9 mouse cellular contexts compared by ENCODE assay signal in genomic region chr5:66745996-66746681, GRCm38 (mm10). TPM values are rescaled to one million over a fixed set of nuclear protein-coding genes. Genes with fewer than 3 reads are reported as not detected.
DNase-seq lines count a peak whose midpoint lies in the region; ATAC-seq and TF ChIP-seq lines count a peak whose summit lies in the region.
"Had no signal": no experiment of that assay in that cellular context is flagged by ENCODE, and none has a peak within 500 bp of the region (broad histone marks: within the 10 kb centered on the region; RNA-seq: fewer than 3 reads in every experiment).

No protein-coding gene starts in this region.

- H3K9ac ChIP-seq in forebrain, embryonic 16.5 days (replicated peaks; ENCODE audit: low read depth, low read length), result peak overlapping the region; percentile 95
- H3K9ac ChIP-seq in lung, embryonic 15.5 days, result peak overlapping the region; percentile 63

- peak overlapping the region; percentile 92 for H3K4me2 ChIP-seq in forebrain, embryonic 16.5 days (ENCODE audit: low read length)
- H3K4me2 ChIP-seq in lung, embryonic 15.5 days, result peak overlapping the region; percentile 91

- DNase-seq in heart, postnatal 14 days, result peak; percentile 64 to 68
- peak; percentile 58 to 71 for DNase-seq in layer of hippocampus, adult 18-20 months (ENCODE audit: low spot score in 2 of 2)
- peak; percentile 62 for DNase-seq in right cerebral cortex, adult 18-20 months
- DNase-seq in spleen, postnatal 4 days (ENCODE audit: low spot score in 2 of 2), result no peak

- H3K27me3 ChIP-seq in E14TG2a.4 (ENCODE audit: insufficient read depth, low read length), result peaks cover 63% of the 10 kb centered on the region
- H3K27me3 ChIP-seq in forebrain, embryonic 16.5 days (replicated peaks; ENCODE audit: control insufficient read depth, insufficient read depth, low read length), result no peaks in the 10 kb centered on the region
- peaks cover 13% of the 10 kb centered on the region for H3K27me3 ChIP-seq in lung, embryonic 15.5 days

- no peak for TF ChIP-seq CTCF in E14TG2a.4 (conservative IDR thresholded peaks at IDR 0.05; ENCODE audit: low read length)

- peak overlapping the region; percentile 84 for H3K4me3 ChIP-seq in E14TG2a.4 (replicated peaks; ENCODE audit: low read length)
- peak overlapping the region; percentile 85 for H3K4me3 ChIP-seq in forebrain, embryonic 16.5 days (replicated peaks; ENCODE audit: low read length)
- peak overlapping the region; percentile 71 for H3K4me3 ChIP-seq in lung, embryonic 15.5 days
- H3K4me3 ChIP-seq: myocyte had no signal

- 1% methylated on average over 42 of the region's 42 CpGs for WGBS in forebrain, embryonic 16.5 days
- WGBS in lung, embryonic 15.5 days, result under 1% methylated on average over 42 of the region's 42 CpGs

- H3K4me1 ChIP-seq in E14TG2a.4 (replicated peaks; ENCODE audit: low read depth, low read length), result peaks cover 26% of the 10 kb centered on the region
- peaks cover 29% of the 10 kb centered on the region for H3K4me1 ChIP-seq in forebrain, embryonic 16.5 days (replicated peaks; ENCODE audit: control insufficient read depth, insufficient read depth, low read length)
- H3K4me1 ChIP-seq in lung, embryonic 15.5 days, result peaks cover 28% of the 10 kb centered on the region

- peak overlapping the region; percentile 82 for H3K27ac ChIP-seq in forebrain, embryonic 16.5 days (ENCODE audit: low read length)
- H3K27ac ChIP-seq in lung, embryonic 15.5 days, result peak overlapping the region; percentile 92

- intact Hi-C loops in heart, postnatal 14 days (cut with DNase I), result loop anchor here (5.0 kb wide), 4 partner anchors 34 to 151 kb away; no protein-coding TSS in a partner anchor

- peak; percentile 66 for ATAC-seq in cerebellum, adult (ENCODE audit: insufficient number of reproducible peaks, low FRiP score, low TSS enrichment)
- ATAC-seq in forebrain, embryonic 16.5 days, result peak; percentile 69
- peak; percentile 72 for ATAC-seq in lung, embryonic 15.5 days (ENCODE audit: borderline replicate concordance, extremely low read depth, low FRiP score, low TSS enrichment)

- 0 out of 2 replicates have a peak, but pooled peaks cover 4% of the 10 kb centered on the region for H3K9me3 ChIP-seq in E14TG2a.4 (ENCODE audit: low read length)
- no peaks in the 10 kb centered on the region for H3K9me3 ChIP-seq in forebrain, embryonic 16.5 days (ENCODE audit: control insufficient read depth, low read length)
- no peaks in the 10 kb centered on the region for H3K9me3 ChIP-seq in lung, embryonic 15.5 days

- no peaks in the 10 kb centered on the region for H3K36me3 ChIP-seq in E14TG2a.4 (ENCODE audit: insufficient read depth, low read length)
- no peaks in the 10 kb centered on the region for H3K36me3 ChIP-seq in forebrain, embryonic 16.5 days (ENCODE audit: control insufficient read depth, insufficient read depth)
- no peaks in the 10 kb centered on the region for H3K36me3 ChIP-seq in lung, embryonic 15.5 days

RNA-seq across cellular contexts. Expression of gene Limch1, which starts 0.5 kb away (rescaled TPM):
- 81.0 and 91.4 TPM in 2 replicates for polyA plus RNA-seq in forebrain, embryonic 16.5 days (2015; fragmentation: Nextera tagmentation; extraction: Ambion mirVana)
- 100 to 1,000 TPM; 189 to 196 TPM for total RNA-seq in heart, postnatal 14 days (2021)
- total RNA-seq in layer of hippocampus, adult 18-20 months (2021), result 100 to 1,000 TPM; 122 to 133 TPM
- 74.0 and 77.2 TPM in 2 replicates for polyA plus RNA-seq in lung, embryonic 15.5 days (2015; fragmentation: Nextera tagmentation; extraction: Ambion mirVana)

Comparison
In these comparisons a context has a peak if more than half of its experiments do, and no peak if none do; other contexts are left out.
1. DNase-seq: peak in heart, postnatal 14 days (2 of 2), layer of hippocampus, adult 18-20 months (2 of 2) and right cerebral cortex, adult 18-20 months (single experiment); none in spleen, postnatal 4 days (0 of 2).
2. Peak in every context shown above with its lines, with median percentiles within 50 percentile points of each other: H3K4me3 ChIP-seq and ATAC-seq.